Mouse (Mus musculus): ENCODE measurements around the gene Macrod2.
A peak's percentile ranks its signal among the peaks of the same experiment; 100 is the strongest.
"Not testable (repeated sequence)": the region's sequence is repeated elsewhere in the genome, so short reads cannot be mapped to it uniquely, and the experiment has no call there.

Gene Macrod2

DNA sequence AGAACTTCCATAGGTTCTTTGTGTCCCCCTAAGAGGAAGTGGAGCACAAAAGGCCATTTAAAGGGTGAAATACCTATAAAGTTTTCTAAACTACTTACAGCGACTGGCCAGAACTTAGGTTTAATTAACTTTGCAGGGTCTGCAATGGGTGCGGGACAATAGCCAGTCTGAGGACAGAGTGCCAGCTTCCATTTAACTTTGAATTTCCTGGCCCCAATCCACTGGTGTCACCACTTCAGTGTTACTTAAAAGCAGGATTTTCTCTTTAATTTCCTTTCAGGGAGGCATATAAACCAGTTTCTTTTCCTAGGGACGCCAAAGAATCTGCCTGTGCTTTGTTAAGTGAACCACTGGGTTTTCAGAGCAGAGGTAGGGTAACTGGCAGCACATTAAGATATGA, 303.5 kb downstream of the Macrod2 start:
- no peak for DNase-seq (ENCODE audit: low spot score in 2 of 2)

DNA sequence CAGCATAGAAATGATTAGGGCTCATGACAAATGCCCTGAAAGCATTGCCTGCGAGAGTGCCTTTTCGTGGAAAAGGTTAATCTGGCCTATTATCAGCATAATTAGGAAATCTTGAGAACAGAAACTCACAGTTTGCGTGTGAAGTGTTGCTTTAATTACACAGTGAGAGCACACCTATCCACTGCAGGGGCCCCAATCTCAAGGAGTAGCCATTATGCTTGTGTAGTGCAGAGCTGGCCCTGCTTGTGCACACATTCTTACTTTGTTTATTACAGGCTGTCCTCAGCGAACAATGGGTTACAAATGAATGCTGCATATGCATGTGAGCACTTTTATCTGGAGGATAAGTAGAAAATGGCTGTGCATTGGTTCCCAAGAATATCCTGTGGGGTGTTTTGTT, 308.3 kb downstream of the Macrod2 start:
- DNase-seq (ENCODE audit: low spot score in 2 of 2): no peak

DNA sequence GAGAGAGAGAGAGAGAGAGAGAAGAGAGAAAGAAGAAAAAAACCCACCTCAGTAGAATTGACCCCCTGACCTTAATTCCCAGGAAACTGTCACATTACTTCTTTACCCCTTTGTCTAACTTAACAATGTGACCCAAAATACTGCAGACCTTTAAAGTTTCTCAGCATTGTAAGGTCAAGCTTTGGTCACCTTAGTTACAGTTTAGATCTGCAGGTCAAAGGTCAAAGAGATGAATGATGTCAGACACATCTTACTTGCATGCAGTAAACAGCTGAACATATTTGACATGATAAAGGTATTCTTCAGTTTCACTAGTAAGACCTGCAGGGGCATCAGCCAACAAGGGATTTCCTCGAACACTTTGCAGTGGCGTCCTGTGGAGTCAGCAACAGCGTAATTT, 309.0 kb downstream of the Macrod2 start:
- DNase-seq (ENCODE audit: low spot score in 2 of 2): no peak

DNA sequence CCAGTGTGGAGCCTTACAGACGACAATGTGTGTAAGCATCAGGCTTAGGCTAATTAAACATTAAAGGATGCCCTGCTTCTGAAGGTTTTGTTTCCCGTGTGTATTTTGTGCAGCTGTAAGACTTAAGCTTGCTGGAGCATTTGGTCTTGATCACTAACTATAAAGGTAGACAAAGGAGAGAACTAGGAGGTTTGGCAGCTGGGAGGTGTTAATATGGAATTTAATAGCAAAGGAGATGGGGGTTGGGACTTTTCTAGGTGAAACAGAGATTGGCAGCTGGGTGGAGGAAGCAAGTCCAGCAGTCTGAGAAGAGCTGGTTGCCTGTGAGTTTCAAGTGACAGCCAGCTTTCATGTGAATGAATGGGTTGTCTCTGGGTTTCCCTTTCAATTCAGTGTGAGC, 310.2 kb downstream of the Macrod2 start:
- no peak for DNase-seq (ENCODE audit: low spot score in 2 of 2)

DNA sequence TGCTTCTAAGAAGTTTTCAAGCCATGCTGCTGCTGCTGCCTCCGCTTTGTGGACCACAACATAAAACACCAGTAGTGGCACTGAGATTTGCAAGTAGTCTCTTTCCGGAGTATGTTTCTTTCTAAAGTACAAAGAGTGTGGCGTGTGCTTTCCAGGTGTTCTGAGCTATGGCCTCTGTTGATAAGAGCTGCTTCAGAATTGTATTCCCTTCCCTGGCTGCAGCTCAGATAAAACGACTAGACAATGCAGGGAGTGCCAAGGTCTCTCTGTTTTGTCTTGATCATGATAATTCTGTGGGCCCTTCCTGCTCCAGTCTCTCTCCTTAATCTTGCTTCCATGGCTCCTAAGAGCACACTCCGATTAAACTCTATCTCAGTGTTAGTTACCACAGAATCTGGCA, 312.4 kb downstream of the Macrod2 start:
- DNase-seq (ENCODE audit: low spot score in 2 of 2): no peak

DNA sequence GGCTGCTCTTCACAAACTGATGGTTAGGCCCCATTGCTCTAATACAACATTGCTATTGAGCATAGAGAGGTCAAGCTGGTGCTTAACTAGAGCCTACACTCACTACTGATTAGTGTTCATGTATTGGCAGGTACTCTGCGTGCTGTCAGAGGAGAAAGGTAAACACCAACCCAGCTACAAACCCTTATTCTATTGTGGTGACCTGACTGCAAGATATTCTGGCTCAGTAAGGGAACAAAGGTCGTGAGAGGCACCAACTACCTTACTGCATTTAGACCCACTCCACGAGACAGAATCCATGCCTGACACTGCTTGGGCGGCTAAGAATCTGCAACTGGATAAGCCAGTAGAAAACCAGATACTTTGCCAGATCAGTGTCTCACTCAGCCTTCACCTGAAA, 320.7 kb downstream of the Macrod2 start:
- DNase-seq (ENCODE audit: low spot score in 2 of 2): no peak

DNA sequence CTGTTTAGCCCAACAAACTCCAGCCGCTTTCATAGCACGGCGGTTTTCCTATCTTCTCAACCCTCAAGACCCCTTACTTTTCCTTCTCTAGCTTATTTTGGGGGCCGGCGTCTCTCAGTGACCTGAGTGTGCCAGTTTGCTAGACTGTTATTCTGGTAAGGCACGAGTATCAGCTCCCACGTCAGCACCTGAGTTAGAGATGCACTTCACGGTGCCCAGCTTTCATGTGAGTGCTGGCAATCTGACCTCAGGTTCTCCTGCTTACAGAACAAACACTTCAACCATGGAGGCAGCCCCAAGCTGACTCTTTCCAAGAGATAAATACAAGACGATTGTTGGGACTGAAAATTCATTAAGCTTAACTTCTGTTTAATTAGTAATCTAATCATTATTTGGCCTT, 322.3 kb downstream of the Macrod2 start:
- no peak for DNase-seq (ENCODE audit: low spot score in 2 of 2)

DNA sequence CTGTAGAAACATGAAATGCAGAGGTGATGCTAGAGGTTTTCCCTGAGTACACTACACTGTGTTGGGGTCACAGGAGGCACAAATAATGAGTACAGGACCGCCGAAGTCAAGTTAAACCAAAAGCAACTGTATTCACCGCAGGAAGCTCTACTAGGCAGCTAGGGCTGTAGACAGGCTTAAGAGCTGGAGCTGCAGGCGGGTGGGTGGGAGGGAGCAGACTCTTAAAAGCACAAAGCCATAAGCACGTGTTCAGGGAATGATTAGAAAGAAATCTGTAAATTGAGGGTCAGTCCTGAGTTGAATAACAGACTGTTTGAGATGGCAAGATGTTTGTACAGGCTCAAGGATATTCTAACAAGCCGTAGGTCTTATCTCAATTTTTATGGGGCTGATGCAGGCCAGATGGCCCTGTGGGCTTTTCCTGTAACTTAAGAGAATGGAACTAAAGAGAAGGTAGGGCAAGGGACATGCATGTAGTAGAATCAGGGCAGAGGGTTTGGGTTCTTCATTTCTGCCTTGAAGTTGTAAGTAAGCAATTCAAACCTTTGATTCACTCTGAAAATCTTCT, 337.6 kb downstream of the Macrod2 start:
- DNase-seq (ENCODE audit: low spot score in 2 of 2): no peak

DNA sequence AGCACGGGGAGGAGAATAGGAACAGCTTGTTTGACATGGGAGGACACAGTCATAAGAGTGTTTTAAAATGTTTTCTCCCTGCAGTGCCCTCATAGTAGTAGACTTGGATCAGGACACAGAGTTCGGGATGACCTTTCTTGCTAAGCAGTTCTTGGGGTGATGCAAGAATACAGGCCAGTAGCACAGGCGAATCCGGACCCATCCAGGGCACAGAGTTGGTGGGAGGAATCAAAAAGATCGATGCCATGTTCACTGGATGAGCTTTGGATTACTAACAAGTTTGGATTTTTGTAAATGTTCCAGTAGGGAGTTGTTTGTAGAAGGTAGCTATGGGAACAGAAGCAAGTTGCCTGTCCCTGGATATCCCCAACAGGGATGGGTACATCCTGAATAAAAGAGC, 345.4 kb downstream of the Macrod2 start:
- no peak for DNase-seq (ENCODE audit: low spot score in 2 of 2)

DNA sequence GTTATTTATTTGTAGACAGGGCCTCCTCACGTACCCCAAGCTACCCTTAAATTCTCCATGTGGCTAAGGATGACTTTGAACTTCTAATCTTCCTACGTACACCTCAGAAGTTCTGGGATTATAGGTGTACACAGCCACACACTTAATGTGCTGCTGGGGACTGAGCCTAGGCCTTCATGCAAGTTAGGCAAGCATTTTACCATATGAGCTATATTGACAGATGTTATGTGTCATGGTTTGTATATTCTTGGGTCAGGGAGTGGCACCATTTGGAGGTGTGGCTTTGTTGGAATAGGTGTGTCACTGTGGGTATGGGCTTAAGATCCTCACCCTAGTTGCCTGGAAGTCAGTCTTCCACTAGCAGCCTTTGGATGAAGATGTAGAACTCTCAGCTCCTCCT, 347.8 kb downstream of the Macrod2 start:
- DNase-seq (ENCODE audit: low spot score in 2 of 2): not testable (repeated sequence)

DNA sequence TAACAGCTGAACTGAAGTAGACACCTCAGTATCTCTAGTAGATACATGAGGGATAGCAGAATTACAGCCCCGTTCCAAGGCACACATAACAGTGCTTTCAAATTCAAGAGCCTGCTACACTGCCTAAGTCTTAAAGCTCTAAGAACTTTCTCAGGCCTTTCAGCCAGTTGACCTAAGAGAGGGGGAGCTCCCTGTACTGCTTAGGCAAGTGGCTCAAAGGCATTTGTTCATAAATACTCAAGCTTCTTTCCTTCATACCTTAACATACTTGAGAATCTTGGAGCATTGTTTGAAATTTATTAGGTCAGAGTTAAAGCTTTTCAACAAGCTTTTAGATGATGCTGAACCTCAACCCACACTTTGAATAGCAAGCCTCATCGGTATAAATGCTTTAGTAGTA, 363.8 kb downstream of the Macrod2 start:
- no peak for DNase-seq (ENCODE audit: low spot score in 2 of 2)

DNA sequence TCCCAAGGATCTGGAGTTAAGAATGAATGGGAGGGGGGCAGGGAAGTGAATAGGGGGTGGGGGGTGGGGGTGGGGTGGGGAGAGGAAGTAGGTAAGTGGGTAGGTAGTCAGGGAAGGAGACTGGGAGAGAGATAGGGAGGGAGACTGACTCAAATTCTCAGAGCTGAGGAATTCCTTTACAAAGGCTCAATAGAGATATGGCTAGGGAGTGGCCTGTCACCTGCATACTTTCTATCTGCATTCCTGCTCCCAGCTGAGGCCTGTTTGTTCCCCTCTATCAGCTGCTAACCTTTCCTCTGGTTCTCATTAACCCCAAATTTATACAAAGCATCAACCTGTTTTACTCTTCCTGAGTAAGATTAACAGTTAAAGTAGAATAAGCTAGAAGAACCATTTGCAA, 364.6 kb downstream of the Macrod2 start:
- no peak for DNase-seq (ENCODE audit: low spot score in 2 of 2)

DNA sequence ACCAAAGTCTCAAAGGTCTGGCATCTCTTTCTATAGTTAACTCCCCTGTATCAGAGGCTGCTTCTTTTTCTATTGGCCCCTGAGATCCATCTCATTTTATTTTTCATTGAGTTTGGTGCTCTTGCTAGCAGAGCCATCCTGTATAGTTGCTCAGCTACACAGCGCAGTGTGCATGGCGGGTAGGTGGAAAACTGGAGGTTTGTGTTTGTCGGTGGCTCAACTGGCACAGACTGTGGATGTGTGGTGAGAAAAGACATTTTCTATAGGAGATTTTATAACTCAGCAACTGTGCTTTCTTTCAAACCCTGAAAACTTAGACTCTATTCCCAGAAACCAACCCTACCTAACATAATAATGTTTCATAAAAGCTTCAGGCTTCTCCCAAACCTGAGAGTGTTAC, 365.0 kb downstream of the Macrod2 start:
- DNase-seq (ENCODE audit: low spot score in 2 of 2): no peak

DNA sequence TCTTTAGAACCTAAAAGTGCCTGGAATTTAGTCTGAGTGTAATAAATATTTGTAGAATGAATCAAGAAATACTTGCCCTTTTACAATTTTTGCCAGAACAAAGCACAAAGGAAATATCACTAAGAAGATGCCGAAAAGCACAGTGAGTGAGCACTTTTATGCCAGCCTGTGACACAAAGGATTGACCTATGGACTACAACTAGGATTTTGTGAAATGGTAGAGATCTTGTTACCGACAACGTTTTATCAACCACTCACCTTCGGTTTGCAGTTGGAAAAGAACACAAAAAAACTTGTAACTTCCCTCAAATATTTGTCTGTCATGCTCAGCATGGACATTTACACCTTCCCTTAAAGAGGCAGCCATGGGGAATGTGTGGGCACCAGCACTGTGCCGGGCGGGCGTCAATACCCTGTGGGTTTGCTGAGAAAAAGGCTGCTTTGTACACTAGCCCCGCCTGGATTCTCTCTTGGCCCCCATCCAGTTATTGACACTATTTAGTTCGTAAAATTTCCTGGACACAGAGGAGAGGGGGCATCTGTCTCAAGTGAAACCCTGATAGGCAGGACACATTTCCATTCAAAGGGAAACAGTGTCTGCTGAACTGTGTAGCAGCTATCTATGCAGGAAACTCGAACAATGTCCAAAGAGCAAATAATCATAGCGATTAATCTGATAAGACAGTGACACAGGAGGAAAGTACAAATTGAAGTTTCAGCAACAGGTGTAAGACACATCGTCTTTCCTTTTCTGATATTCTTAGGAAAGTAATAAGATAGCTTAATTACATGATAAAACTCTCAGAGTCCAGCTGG, 368.2 kb downstream of the Macrod2 start:
- no peak for DNase-seq (ENCODE audit: low spot score in 2 of 2)

DNA sequence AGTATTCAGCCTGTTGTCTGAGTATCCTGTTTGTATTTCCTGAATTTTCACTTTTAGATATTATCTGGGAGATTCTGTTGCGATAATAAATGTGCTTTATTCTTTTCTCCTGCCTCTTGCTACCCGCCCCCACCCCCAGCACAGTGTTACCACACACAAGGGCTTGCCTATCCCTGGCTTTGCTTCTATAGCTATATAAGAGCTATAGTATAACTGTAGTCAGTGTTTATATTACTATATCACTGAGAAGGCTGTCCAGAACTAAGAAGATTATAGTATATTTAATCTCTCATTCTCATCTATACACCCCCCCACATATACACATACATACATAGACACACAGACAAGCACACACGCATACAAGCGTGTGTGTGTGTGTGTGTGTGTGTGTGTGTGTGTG, 374.4 kb downstream of the Macrod2 start:
- DNase-seq (ENCODE audit: low spot score in 2 of 2): no peak

DNA sequence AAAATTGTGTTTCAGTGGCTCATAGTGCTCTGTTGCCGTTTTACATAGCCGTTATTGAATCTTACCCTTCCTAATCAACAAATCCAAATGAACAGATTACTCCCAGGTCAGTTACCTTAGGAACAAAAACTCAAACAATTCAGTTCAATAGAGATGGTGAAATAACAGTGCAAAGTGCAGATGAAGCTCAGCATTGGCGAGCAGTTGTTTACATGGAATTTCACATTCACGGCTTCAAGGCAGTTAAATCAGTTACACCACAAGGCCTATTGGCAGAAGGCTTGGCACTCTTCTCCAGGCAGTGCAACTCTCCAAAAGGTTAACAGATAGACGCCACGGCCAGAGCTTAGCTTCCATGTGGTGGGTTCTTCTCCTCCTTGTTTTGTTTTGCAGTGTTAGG, 377.7 kb downstream of the Macrod2 start:
- no peak for DNase-seq (ENCODE audit: low spot score in 2 of 2)

DNA sequence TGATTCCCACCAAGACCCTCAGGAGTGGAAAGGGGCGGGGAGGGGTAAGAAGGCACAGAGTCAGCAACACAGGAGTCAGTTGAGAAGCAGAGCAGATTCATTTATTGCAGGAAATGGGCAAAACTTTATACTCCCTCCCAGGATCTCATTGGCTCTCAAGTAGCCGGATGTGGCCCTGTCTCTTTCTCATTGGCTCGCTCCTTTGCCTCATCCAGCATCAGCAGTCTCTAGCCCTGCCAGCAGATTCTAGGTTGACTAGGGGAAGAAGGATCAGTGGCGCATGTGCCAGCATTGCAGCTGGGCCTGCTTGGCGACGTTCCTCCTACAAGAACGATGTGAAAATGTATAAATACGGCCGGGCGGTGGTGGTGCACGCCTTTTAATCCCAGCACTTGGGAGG, 378.3 kb downstream of the Macrod2 start:
- DNase-seq (ENCODE audit: low spot score in 2 of 2): no peak

DNA sequence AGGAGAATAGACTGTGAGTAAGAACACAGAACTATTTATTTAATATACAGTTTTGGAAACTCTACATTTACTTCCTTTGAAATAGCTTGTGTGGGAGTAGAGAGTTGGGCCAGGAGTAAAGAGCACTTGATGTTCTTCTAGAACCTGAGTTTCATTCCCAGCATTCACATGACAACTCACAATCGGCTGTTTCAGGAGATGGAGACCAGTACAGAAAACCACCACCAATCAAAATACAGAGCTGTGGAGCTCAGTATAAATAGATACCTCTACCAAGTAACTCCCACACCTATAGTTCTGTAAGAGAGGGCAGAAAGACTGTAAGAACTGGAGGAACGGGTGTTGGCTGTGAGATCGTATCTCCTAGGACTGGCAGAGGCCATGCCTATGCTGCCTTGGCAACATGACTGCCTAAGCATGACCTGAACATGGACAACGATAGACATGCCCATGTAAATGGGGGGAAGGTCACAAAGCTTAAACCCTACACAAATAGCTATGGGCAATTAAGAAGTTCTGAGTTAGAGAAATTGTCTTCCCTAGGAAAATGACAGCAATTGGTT, 379.8 kb downstream of the Macrod2 start:
- peak; percentile 25 to 39 for DNase-seq (ENCODE audit: low spot score in 2 of 2)

DNA sequence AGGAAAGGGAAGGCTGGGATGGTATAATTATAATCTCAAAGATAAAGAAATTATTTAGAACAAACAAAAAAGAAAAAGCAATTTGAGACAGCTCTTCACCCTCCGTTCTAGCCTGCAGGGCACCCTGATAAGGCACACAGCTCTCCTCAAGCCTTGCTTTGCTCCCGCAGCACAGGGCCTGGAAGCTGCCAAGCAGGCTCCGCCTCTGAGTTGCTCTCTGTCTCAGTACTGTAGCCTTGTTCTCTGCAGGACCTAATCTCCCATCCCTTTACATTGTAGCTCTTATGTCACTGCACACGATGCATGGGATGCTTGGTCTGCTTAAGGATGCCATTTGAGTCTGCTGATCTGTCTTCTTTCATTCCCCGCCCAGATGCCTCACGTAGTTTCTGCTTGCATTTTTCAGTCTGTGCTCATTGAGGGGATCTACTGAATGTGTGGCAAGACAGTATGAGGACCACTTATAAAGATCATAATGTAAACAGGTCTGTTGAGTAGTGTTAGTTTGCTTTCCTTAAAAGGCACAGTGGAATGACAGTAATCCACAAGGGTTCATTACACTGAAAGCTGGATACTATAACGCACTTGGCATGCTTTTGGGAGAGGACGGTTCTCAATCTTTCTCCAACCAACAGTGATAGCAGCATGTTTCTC, 380.5 kb downstream of the Macrod2 start:
- no peak for DNase-seq (ENCODE audit: low spot score in 2 of 2)

DNA sequence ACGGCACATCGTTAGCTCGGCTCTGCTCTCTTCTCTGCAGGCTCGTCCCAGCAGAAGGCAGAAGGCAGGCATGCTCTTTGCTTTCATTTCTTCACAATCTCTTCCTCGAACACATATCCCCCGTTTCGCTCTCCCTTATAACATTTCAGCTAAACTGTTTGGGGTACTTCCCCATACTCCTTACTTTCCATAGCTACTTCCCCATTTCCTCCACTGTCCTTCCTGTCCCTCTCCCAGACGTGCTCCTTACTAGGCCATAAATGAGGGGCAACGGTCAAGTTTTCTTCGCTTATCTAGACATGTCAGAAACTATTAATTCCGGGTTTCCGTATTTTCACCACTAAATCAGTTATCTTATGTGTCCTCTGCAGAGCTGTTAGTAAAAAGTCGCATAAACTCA, 383.1 kb downstream of the Macrod2 start:
- DNase-seq (ENCODE audit: low spot score in 2 of 2): no peak

DNA sequence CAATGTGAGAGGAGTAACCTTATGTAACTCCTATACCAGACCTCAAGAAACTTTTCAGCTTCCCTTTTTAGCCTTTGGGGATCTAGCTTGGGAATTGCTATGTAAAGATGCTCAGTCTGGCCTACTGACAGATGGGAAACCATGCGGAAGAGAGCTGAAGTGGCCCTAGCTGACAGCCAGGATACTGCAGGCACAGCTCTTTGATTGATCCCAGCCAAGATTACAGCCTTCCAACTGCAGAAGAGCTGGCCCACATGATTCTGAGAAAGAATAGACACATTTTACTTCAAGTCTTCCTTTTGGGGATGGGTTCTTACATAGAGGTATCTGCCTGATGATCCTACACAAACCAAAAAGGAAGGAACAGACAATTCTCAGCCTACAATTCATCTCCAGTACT, 387.9 kb downstream of the Macrod2 start:
- no peak for DNase-seq (ENCODE audit: low spot score in 2 of 2)

DNA sequence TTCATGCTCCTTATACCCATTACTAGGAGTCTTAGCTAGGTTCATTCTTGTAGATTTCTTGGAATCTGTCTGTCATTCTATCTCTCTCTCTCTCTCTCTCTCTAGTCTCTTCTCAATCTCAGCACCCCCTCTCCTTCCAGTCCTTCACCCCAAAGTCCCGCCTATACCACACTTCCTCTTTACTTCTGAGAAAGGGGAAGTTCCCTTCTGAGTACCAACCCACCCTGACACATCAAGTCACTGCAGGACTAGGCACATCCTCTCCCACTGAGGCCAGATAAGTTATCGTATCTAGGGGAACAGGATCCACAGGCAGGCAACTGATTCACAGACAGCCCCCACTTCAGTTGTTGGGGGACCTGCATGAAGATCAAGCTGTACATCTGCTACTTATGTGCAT, 389.5 kb downstream of the Macrod2 start:
- DNase-seq (ENCODE audit: low spot score in 2 of 2): no peak

DNA sequence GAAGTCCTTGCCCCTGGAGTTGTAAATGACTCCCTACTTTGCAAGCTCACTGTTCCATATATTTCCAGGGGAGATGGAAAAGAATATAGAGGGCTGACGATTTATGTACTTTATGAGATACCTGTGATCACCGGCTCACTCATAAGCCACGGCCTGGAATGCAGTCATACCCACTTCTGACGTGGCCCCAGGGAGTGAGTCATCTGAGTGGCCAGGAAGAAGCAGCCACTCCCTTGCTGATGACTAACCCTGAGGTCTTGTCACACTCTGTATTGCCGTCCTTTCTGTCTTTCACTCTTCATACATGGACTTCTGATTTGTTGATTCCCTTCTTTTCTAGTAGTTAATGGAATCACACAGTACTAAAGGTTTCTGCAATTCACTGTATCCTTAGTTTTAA, 395.3 kb downstream of the Macrod2 start:
- peak; percentile 62 to 67 for DNase-seq (ENCODE audit: low spot score in 2 of 2)

All from urinary bladder, postnatal 36 days (tissue).